Mouse (Mus musculus): ENCODE measurements around the gene Zfr. TPM values are rescaled to one million over a fixed set of nuclear protein-coding genes. Genes with fewer than 3 reads are reported as not detected.

Gene Zfr
- polyA plus RNA-seq, 1 experiment from 2014 or later: 138 TPM

- Histone ChIP-seq H3K27me3 (replicated peaks; ENCODE audit: control insufficient read depth, insufficient read depth, low read length) (no peaks in the 10 kb centered on the region), H3K4me2 (ENCODE audit: low read depth, low read length) (peak overlapping the region; percentile 68), H3K9ac (ENCODE audit: low read depth, low read length) (peak overlapping the region; percentile 59), H3K4me1 (ENCODE audit: control insufficient read depth, insufficient read depth, low read length) (peaks cover 25% of the 10 kb centered on the region), H3K27ac (replicated peaks; ENCODE audit: low read depth, low read length) (peak overlapping the region; percentile 88), H3K36me3 (ENCODE audit: control insufficient read depth, insufficient read depth, low read length) (no peaks in the 10 kb centered on the region), H3K4me3 (ENCODE audit: low read depth, low read length) (peak overlapping the region; percentile 97), H3K9me3 (ENCODE audit: control insufficient read depth, low read length) (no peaks in the 10 kb centered on the region)
- peak; percentile 40 for DNase-seq (ENCODE audit: low spot score)
- no peak for ATAC-seq (ENCODE audit: low read depth)
- WGBS: 15% methylated on average over 10 of the region's 10 CpGs
These were observed 86.1 kb downstream of the Zfr start for GRCm38 (mm10) chr15:12203512-12204318.

- Histone ChIP-seq H3K4me1 (ENCODE audit: control insufficient read depth, insufficient read depth, low read length) (peaks cover 25% of the 10 kb centered on the region), H3K4me3 (ENCODE audit: low read depth, low read length) (peak within 1 kb of the TSS; percentile 97), H3K27me3 (replicated peaks; ENCODE audit: control insufficient read depth, insufficient read depth, low read length) (no peaks in the 10 kb centered on the region), H3K27ac (replicated peaks; ENCODE audit: low read depth, low read length) (peak within 1 kb of the TSS; percentile 90), H3K4me2 (ENCODE audit: low read depth, low read length) (peak within 1 kb of the TSS; percentile 79), H3K9ac (ENCODE audit: low read depth, low read length) (peak within 1 kb of the TSS; percentile 95), H3K9me3 (ENCODE audit: control insufficient read depth, low read length) (no peaks in the 10 kb centered on the region), H3K36me3 (ENCODE audit: control insufficient read depth, insufficient read depth, low read length) (no peaks in the 10 kb centered on the region)
- under 1% methylated on average over 38 of the region's 58 CpGs for WGBS
- peak; percentile 98 for ATAC-seq (ENCODE audit: low read depth)
- peak; percentile 99 for DNase-seq (ENCODE audit: low spot score)
These were observed 86.9 kb downstream of the Zfr start, which contains the start of gene Mtmr12 for GRCm38 (mm10) chr15:12204319-12205159. Mtmr12 (plus strand) TSS chr15:12205028.

- WGBS: under 1% methylated on average over 38 of the region's 73 CpGs
These were observed 87.7 kb downstream of the Zfr start for GRCm38 (mm10) chr15:12205160-12205901.

GRCm38 (mm10) chr15:12205902-12206645 lies 88.4 kb downstream of the Zfr start:
- Histone ChIP-seq H3K27ac (replicated peaks; ENCODE audit: low read depth, low read length) (no peak overlapping the region), H3K9ac (ENCODE audit: low read depth, low read length) (peak overlapping the region; percentile 95), H3K4me3 (ENCODE audit: low read depth, low read length) (peak overlapping the region; percentile 97), H3K4me2 (ENCODE audit: low read depth, low read length) (peak overlapping the region; percentile 79), H3K9me3 (ENCODE audit: control insufficient read depth, low read length) (no peaks in the 10 kb centered on the region), H3K4me1 (ENCODE audit: control insufficient read depth, insufficient read depth, low read length) (peaks cover 25% of the 10 kb centered on the region), H3K27me3 (replicated peaks; ENCODE audit: control insufficient read depth, insufficient read depth, low read length) (no peaks in the 10 kb centered on the region), H3K36me3 (ENCODE audit: control insufficient read depth, insufficient read depth, low read length) (no peaks in the 10 kb centered on the region)
- no peak for ATAC-seq (ENCODE audit: low read depth)
- 29% methylated on average over 14 of the region's 14 CpGs for WGBS
- DNase-seq (ENCODE audit: low spot score): no peak

More at GRCm38 (mm10) chr15:12205160-12205901, 87.7 kb downstream of the Zfr start:
- ATAC-seq (ENCODE audit: low read depth) (peak; percentile 84), DNase-seq (ENCODE audit: low spot score) (no peak)
- H3K4me1 ChIP-seq (ENCODE audit: control insufficient read depth, insufficient read depth, low read length): peaks cover 25% of the 10 kb centered on the region
- peak overlapping the region; percentile 79 for H3K4me2 ChIP-seq (ENCODE audit: low read depth, low read length)
- peak overlapping the region; percentile 95 for H3K9ac ChIP-seq (ENCODE audit: low read depth, low read length)
- H3K9me3 ChIP-seq (ENCODE audit: control insufficient read depth, low read length): no peaks in the 10 kb centered on the region
- peak overlapping the region; percentile 97 for H3K4me3 ChIP-seq (ENCODE audit: low read depth, low read length)
- no peaks in the 10 kb centered on the region for H3K36me3 ChIP-seq (ENCODE audit: control insufficient read depth, insufficient read depth, low read length)
- no peaks in the 10 kb centered on the region for H3K27me3 ChIP-seq (replicated peaks; ENCODE audit: control insufficient read depth, insufficient read depth, low read length)
- peak overlapping the region; percentile 90 for H3K27ac ChIP-seq (replicated peaks; ENCODE audit: low read depth, low read length)

GRCm38 (mm10) chr15:12206646-12207222 lies 89.1 kb downstream of the Zfr start:
- H3K4me2 ChIP-seq (ENCODE audit: low read depth, low read length): peak overlapping the region; percentile 79
- peak overlapping the region; percentile 97; the same call in 1 of the 2 replicates for H3K4me3 ChIP-seq (ENCODE audit: low read depth, low read length)
- 67% methylated on average over 7 of the region's 7 CpGs for WGBS
- no peaks in the 10 kb centered on the region for H3K9me3 ChIP-seq (ENCODE audit: control insufficient read depth, low read length)
- no peaks in the 10 kb centered on the region for H3K36me3 ChIP-seq (ENCODE audit: control insufficient read depth, insufficient read depth, low read length)
- peaks cover 25% of the 10 kb centered on the region for H3K4me1 ChIP-seq (ENCODE audit: control insufficient read depth, insufficient read depth, low read length)
- DNase-seq (ENCODE audit: low spot score) (no peak), ATAC-seq (ENCODE audit: low read depth) (no peak)
- H3K27me3 ChIP-seq (replicated peaks; ENCODE audit: control insufficient read depth, insufficient read depth, low read length): no peaks in the 10 kb centered on the region
- H3K27ac ChIP-seq (replicated peaks; ENCODE audit: low read depth, low read length): no peak overlapping the region
- no peak overlapping the region for H3K9ac ChIP-seq (ENCODE audit: low read depth, low read length)

- Histone ChIP-seq H3K27ac (replicated peaks; ENCODE audit: low read depth, low read length) (no peak overlapping the region), H3K27me3 (replicated peaks; ENCODE audit: control insufficient read depth, insufficient read depth, low read length) (no peaks in the 10 kb centered on the region), H3K4me3 (ENCODE audit: low read depth, low read length) (no peak overlapping the region), H3K9me3 (ENCODE audit: control insufficient read depth, low read length) (no peaks in the 10 kb centered on the region), H3K9ac (ENCODE audit: low read depth, low read length) (no peak overlapping the region), H3K36me3 (ENCODE audit: control insufficient read depth, insufficient read depth, low read length) (no peaks in the 10 kb centered on the region), H3K4me2 (ENCODE audit: low read depth, low read length) (no peak overlapping the region), H3K4me1 (ENCODE audit: control insufficient read depth, insufficient read depth, low read length) (peaks cover 25% of the 10 kb centered on the region)
- DNase-seq (ENCODE audit: low spot score): no peak
- ATAC-seq (ENCODE audit: low read depth): no peak
- WGBS: 60% methylated on average over 6 of the region's 6 CpGs
These were observed 90.0 kb downstream of the Zfr start for GRCm38 (mm10) chr15:12207556-12208090.

GRCm38 (mm10) chr15:12211577-12211976 lies 93.9 kb downstream of the Zfr start:
- no peak for DNase-seq (ENCODE audit: low spot score)

More at GRCm38 (mm10) chr15:12211577-12211976, 93.9 kb downstream of the Zfr start:
- no peak for ATAC-seq (ENCODE audit: low read depth)
- Histone ChIP-seq H3K27ac (replicated peaks; ENCODE audit: low read depth, low read length) (no peak overlapping the region), H3K4me1 (ENCODE audit: control insufficient read depth, insufficient read depth, low read length) (peaks cover 8% of the 10 kb centered on the region; the same call in 1 of the 2 replicates), H3K27me3 (replicated peaks; ENCODE audit: control insufficient read depth, insufficient read depth, low read length) (no peaks in the 10 kb centered on the region), H3K4me2 (ENCODE audit: low read depth, low read length) (no peak overlapping the region), H3K9me3 (ENCODE audit: control insufficient read depth, low read length) (no peaks in the 10 kb centered on the region), H3K36me3 (ENCODE audit: control insufficient read depth, insufficient read depth, low read length) (no peaks in the 10 kb centered on the region), H3K9ac (ENCODE audit: low read depth, low read length) (no peak overlapping the region), H3K4me3 (ENCODE audit: low read depth, low read length) (no peak overlapping the region)
- 73% methylated on average over 8 of the region's 8 CpGs for WGBS

Data from embryonic facial prominence, embryonic 14.5 days (tissue).